Mouse (Mus musculus) heart, postnatal 10 days (tissue): ENCODE measurements at regions not wholly inside any gene's neighbourhood (a gene's known extent, or its start where the extent isn't known, plus 50 kb on each side); places are given as distances from the start of the nearest gene placed in this dataset.

Experiments used
- DNase-seq, 2 experiments: peaks; one replicate each; pipeline ENCODE4 v3.0.0; 2021
- intact Hi-C: fragments of 180-260 bp; cut with DNase I; formaldehyde crosslinking; loops from one replicate; pipeline ENCODE4 v1.15.1; 2025

- no peak for DNase-seq
- intact Hi-C loops = no loop called here
Observed at GRCm38 (mm10) chr10:67736636-67737035, 175.8 kb downstream of the Zfp365 start.

GRCm38 (mm10) chr10:67731577-67731976 lies 180.9 kb downstream of the Zfp365 start:
- intact Hi-C loops = no loop called here
- no peak for DNase-seq

- intact Hi-C loops = loop anchor here (1.0 to 10.0 kb wide), 5 partner anchors 130 to 874 kb away; no protein-coding TSS in a partner anchor
- peak; percentile 78 to 81 for DNase-seq
Observed at GRCm38 (mm10) chr10:67729271-67729670, 180.5 kb upstream of the Ado start.

GRCm38 (mm10) chr10:67727580-67727979 lies 178.8 kb upstream of the Ado start:
- no peak for DNase-seq
- intact Hi-C loops = loop anchor here (10.0 kb wide), 2 partner anchors 833 to 873 kb away; no protein-coding TSS in a partner anchor

GRCm38 (mm10) chr10:67726796-67727195 lies 178.0 kb upstream of the Ado start:
- intact Hi-C loops = loop anchor here (10.0 kb wide), 2 partner anchors 832 to 872 kb away; no protein-coding TSS in a partner anchor
- no peak for DNase-seq

GRCm38 (mm10) chr10:67726351-67726750 lies 177.6 kb upstream of the Ado start:
- no peak for DNase-seq
- intact Hi-C loops = loop anchor here (10.0 kb wide), 2 partner anchors 832 to 872 kb away; no protein-coding TSS in a partner anchor

GRCm38 (mm10) chr10:67721787-67722186 lies 173.0 kb upstream of the Ado start:
- peak; percentile 36 to 61 for DNase-seq
- intact Hi-C loops = loop anchor here (2.0 to 10.0 kb wide), 5 partner anchors 74 to 867 kb away; no protein-coding TSS in a partner anchor

GRCm38 (mm10) chr10:67717506-67717905 lies 168.8 kb upstream of the Ado start:
- intact Hi-C loops = no loop called here
- no peak for DNase-seq

GRCm38 (mm10) chr10:67715046-67715445 lies 166.3 kb upstream of the Ado start:
- DNase-seq = peak; percentile 59 to 63
- intact Hi-C loops = no loop called here

GRCm38 (mm10) chr10:67713098-67713497 lies 164.3 kb upstream of the Ado start:
- DNase-seq = no peak
- intact Hi-C loops = no loop called here

GRCm38 (mm10) chr10:67712665-67713064 lies 163.9 kb upstream of the Ado start:
- intact Hi-C loops = no loop called here
- peak; percentile 41 to 48 for DNase-seq

GRCm38 (mm10) chr10:67711961-67712360 lies 163.2 kb upstream of the Ado start:
- DNase-seq = no peak
- intact Hi-C loops = no loop called here

GRCm38 (mm10) chr10:67706436-67706835 lies 157.7 kb upstream of the Ado start:
- intact Hi-C loops = no loop called here
- no peak for DNase-seq

GRCm38 (mm10) chr10:67702783-67703455 lies 154.2 kb upstream of the Ado start:
- intact Hi-C loops = no loop called here
- peak; percentile 79 to 81 for DNase-seq

- DNase-seq = peak in 1 of 2 experiments; percentile 20
- intact Hi-C loops = no loop called here
Observed at GRCm38 (mm10) chr10:67697401-67698195, 148.8 kb upstream of the Ado start.

- DNase-seq = no peak
- intact Hi-C loops = no loop called here
Observed at GRCm38 (mm10) chr10:67695891-67696853, 147.4 kb upstream of the Ado start.

GRCm38 (mm10) chr10:67694751-67695150 lies 146.0 kb upstream of the Ado start:
- intact Hi-C loops = no loop called here
- DNase-seq = no peak

- intact Hi-C loops = no loop called here
Observed at GRCm38 (mm10) chr10:67693586-67693985, 144.8 kb upstream of the Ado start.

GRCm38 (mm10) chr10:67689944-67690670 lies 141.4 kb upstream of the Ado start:
- intact Hi-C loops = no loop called here
- no peak for DNase-seq

More at GRCm38 (mm10) chr10:67693586-67693985, 144.8 kb upstream of the Ado start:
- DNase-seq = no peak

GRCm38 (mm10) chr10:67679382-67679781 lies 130.6 kb upstream of the Ado start:
- intact Hi-C loops = no loop called here
- no peak for DNase-seq
